Mouse (Mus musculus): Measurements from ENCODE around the gene Ets1. TPM values are rescaled to one million over a fixed set of nuclear protein-coding genes. Genes with fewer than 3 reads are reported as not detected.

Ets1 gene
- polyA plus RNA-seq (2012; rRNA removed), result 0.90 and 1.1 TPM in 2 replicates

DNA sequence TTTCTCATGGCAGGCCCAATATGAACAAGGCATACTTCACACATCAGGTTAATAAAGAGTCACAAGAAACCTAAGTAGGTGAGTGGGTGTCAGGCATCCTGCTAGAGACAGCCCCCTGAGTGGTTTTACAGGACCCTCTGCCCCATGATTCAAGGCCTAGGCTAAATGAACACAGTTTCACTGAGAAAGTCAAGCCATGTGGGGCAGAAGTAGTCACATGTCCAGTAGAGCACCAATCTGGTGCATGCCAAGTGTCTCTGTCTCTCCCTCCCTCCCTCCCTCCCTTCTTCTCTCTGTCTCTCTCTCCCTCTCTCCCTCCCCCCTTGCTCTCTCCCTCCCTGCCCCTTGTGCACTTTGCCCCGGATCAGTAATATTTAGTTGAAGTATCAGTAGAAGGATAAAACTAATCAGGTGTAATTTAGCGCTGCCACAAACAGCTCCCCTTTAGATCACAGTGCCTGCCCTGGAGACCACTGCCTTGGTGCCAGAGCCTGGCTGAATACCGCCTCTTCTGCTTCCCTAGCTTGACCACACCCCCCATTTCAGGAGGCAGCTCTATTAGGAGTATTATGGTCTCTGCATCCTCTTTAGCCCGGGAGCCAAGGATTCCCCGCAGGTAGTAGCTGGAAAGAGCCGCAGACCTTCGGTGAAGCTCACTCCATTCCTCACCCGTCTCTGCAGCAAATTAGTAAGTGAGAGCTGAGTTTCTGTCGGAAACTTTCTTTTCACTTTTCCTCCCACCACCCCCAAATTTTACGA is at the start of gene Ets1:
Ets1 (plus strand) TSS at position 595 of the 759 bp plus-strand sequence.
- Histone ChIP-seq H3K36me3 (ENCODE audit: control insufficient read depth, insufficient read depth, low read length) (no peaks in the 10 kb centered on the region), H3K4me1 (ENCODE audit: control insufficient read depth, insufficient read depth, low read length) (no peaks in the 10 kb centered on the region), H3K4me3 (ENCODE audit: control insufficient read depth, low read depth, low read length) (no peak within 1 kb of the TSS), H3K27ac (ENCODE audit: control insufficient read depth, insufficient read depth, low read depth, low read length) (no peak within 1 kb of the TSS), H3K27me3 (ENCODE audit: control insufficient read depth, insufficient read depth, low read length) (no peaks in the 10 kb centered on the region)
- TF ChIP-seq POLR2A (IDR thresholded peaks at IDR 0.05; ENCODE audit: control insufficient read depth, low read depth, low read length), result no peak
- TF ChIP-seq CTCF (IDR thresholded peaks at IDR 0.05; ENCODE audit: control insufficient read depth, insufficient read depth, insufficient replicate concordance, low read depth, low read length), result no peak

- Histone ChIP-seq H3K27me3 (ENCODE audit: control insufficient read depth, insufficient read depth, low read length) (no peaks in the 10 kb centered on the region), H3K4me1 (ENCODE audit: control insufficient read depth, insufficient read depth, low read length) (peaks cover 2% of the 10 kb centered on the region; the same call in 1 of the 2 replicates), H3K36me3 (ENCODE audit: control insufficient read depth, insufficient read depth, low read length) (no peaks in the 10 kb centered on the region), H3K27ac (ENCODE audit: control insufficient read depth, insufficient read depth, low read depth, low read length) (no peak overlapping the region), H3K4me3 (ENCODE audit: control insufficient read depth, low read depth, low read length) (no peak overlapping the region)
- TF ChIP-seq POLR2A (IDR thresholded peaks at IDR 0.05; ENCODE audit: control insufficient read depth, low read depth, low read length), result no peak
- TF ChIP-seq CTCF (IDR thresholded peaks at IDR 0.05; ENCODE audit: control insufficient read depth, insufficient read depth, insufficient replicate concordance, low read depth, low read length), result peak; percentile 89
These were observed 46.1 kb upstream of the Ets1 start for GRCm38 (mm10) chr9:32589900-32590299.

DNA sequence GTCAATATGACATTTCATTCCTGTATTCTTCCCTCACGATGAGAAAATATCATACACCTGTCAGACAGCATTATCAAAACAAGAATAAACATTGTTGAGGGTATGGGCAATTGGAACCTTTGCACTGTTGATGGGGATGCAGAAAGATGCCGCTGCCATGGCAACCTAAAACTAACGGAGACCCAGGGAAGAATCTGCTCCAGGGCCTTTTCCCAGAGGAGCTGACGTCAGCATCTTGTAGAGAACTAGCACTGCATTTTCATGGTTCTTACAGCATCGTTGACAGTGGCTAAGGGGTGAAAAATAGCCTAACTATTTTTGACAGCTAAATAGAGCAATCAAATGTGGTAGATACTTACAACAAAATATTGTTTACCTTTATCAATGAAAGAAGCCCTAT is 45.5 kb upstream of the Ets1 start:
- Histone ChIP-seq H3K27me3 (ENCODE audit: control insufficient read depth, insufficient read depth, low read length) (no peaks in the 10 kb centered on the region), H3K4me1 (ENCODE audit: control insufficient read depth, insufficient read depth, low read length) (peaks cover 2% of the 10 kb centered on the region; the same call in 1 of the 2 replicates), H3K27ac (ENCODE audit: control insufficient read depth, insufficient read depth, low read depth, low read length) (no peak overlapping the region), H3K36me3 (ENCODE audit: control insufficient read depth, insufficient read depth, low read length) (no peaks in the 10 kb centered on the region), H3K4me3 (ENCODE audit: control insufficient read depth, low read depth, low read length) (no peak overlapping the region)
- TF ChIP-seq POLR2A (IDR thresholded peaks at IDR 0.05; ENCODE audit: control insufficient read depth, low read depth, low read length), result no peak
- no peak for TF ChIP-seq CTCF (IDR thresholded peaks at IDR 0.05; ENCODE audit: control insufficient read depth, insufficient read depth, insufficient replicate concordance, low read depth, low read length)

GRCm38 (mm10) chr9:32591732-32592582 is 44.1 kb upstream of the Ets1 start:
- peaks cover 2% of the 10 kb centered on the region; the same call in 1 of the 2 replicates for H3K4me1 ChIP-seq (ENCODE audit: control insufficient read depth, insufficient read depth, low read length)
- H3K27ac ChIP-seq (ENCODE audit: control insufficient read depth, insufficient read depth, low read depth, low read length), result no peak overlapping the region
- no peaks in the 10 kb centered on the region for H3K27me3 ChIP-seq (ENCODE audit: control insufficient read depth, insufficient read depth, low read length)
- TF ChIP-seq POLR2A (IDR thresholded peaks at IDR 0.05; ENCODE audit: control insufficient read depth, low read depth, low read length), result no peak
- TF ChIP-seq CTCF (IDR thresholded peaks at IDR 0.05; ENCODE audit: control insufficient read depth, insufficient read depth, insufficient replicate concordance, low read depth, low read length), result peak; percentile 84; the same call in 1 of the 2 replicates
- no peak overlapping the region for H3K4me3 ChIP-seq (ENCODE audit: control insufficient read depth, low read depth, low read length)
- H3K36me3 ChIP-seq (ENCODE audit: control insufficient read depth, insufficient read depth, low read length), result no peaks in the 10 kb centered on the region

DNA sequence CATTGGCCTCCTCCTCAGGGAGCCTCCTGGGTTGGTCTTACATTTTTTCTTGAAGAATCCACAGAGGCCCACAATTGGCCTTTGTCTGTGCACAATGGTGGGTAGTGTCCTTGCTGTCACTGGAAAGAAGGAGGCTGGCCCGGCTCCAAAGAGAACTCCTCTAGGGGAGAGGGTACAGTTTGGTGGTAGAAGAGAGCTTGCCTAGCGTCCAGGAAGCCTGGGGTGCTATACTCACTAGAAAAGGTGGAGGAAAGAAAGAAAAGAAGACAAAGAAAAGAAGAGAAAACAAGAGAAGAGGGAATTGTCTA is 43.5 kb upstream of the Ets1 start:
- Histone ChIP-seq H3K27ac (ENCODE audit: control insufficient read depth, insufficient read depth, low read depth, low read length) (no peak overlapping the region), H3K4me3 (ENCODE audit: control insufficient read depth, low read depth, low read length) (no peak overlapping the region), H3K27me3 (ENCODE audit: control insufficient read depth, insufficient read depth, low read length) (no peaks in the 10 kb centered on the region), H3K36me3 (ENCODE audit: control insufficient read depth, insufficient read depth, low read length) (no peaks in the 10 kb centered on the region), H3K4me1 (ENCODE audit: control insufficient read depth, insufficient read depth, low read length) (peaks cover 2% of the 10 kb centered on the region; the same call in 1 of the 2 replicates)
- no peak for TF ChIP-seq POLR2A (IDR thresholded peaks at IDR 0.05; ENCODE audit: control insufficient read depth, low read depth, low read length)
- no peak for TF ChIP-seq CTCF (IDR thresholded peaks at IDR 0.05; ENCODE audit: control insufficient read depth, insufficient read depth, insufficient replicate concordance, low read depth, low read length)

- Histone ChIP-seq H3K27me3 (ENCODE audit: control insufficient read depth, insufficient read depth, low read length) (no peaks in the 10 kb centered on the region), H3K4me3 (ENCODE audit: control insufficient read depth, low read depth, low read length) (no peak overlapping the region), H3K4me1 (ENCODE audit: control insufficient read depth, insufficient read depth, low read length) (peaks cover 2% of the 10 kb centered on the region; the same call in 1 of the 2 replicates), H3K36me3 (ENCODE audit: control insufficient read depth, insufficient read depth, low read length) (no peaks in the 10 kb centered on the region), H3K27ac (ENCODE audit: control insufficient read depth, insufficient read depth, low read depth, low read length) (no peak overlapping the region)
- TF ChIP-seq CTCF (IDR thresholded peaks at IDR 0.05; ENCODE audit: control insufficient read depth, insufficient read depth, insufficient replicate concordance, low read depth, low read length) (no peak), POLR2A (IDR thresholded peaks at IDR 0.05; ENCODE audit: control insufficient read depth, low read depth, low read length) (no peak)
These were observed 42.2 kb upstream of the Ets1 start for GRCm38 (mm10) chr9:32593816-32594215.

DNA sequence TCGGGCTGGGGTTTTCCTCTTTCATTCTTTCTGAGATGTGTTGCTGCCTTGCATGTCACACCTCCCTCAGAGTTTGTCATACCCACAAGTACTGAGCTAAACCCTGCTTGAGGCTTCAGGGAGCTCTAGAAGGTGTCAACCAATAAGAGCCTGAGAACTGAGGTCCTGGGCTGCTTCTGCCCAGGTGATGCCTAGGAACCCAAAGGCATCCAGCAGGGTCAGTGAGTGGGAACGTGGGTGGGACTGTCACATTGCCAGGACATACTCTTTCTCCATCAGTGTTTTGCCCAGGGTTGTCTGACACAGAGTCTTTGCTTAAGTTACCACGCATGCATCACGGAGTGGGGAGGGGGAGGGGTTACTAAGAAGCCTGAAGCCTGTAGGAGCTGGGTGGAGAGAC is 41.7 kb upstream of the Ets1 start:
- Histone ChIP-seq H3K27me3 (ENCODE audit: control insufficient read depth, insufficient read depth, low read length) (no peaks in the 10 kb centered on the region), H3K4me1 (ENCODE audit: control insufficient read depth, insufficient read depth, low read length) (peaks cover 2% of the 10 kb centered on the region; the same call in 1 of the 2 replicates), H3K36me3 (ENCODE audit: control insufficient read depth, insufficient read depth, low read length) (no peaks in the 10 kb centered on the region), H3K4me3 (ENCODE audit: control insufficient read depth, low read depth, low read length) (no peak overlapping the region), H3K27ac (ENCODE audit: control insufficient read depth, insufficient read depth, low read depth, low read length) (no peak overlapping the region)
- TF ChIP-seq CTCF (IDR thresholded peaks at IDR 0.05; ENCODE audit: control insufficient read depth, insufficient read depth, insufficient replicate concordance, low read depth, low read length) (no peak), POLR2A (IDR thresholded peaks at IDR 0.05; ENCODE audit: control insufficient read depth, low read depth, low read length) (no peak)

Data from testis, adult 2 months (tissue).